Mouse (Mus musculus): Measurements from ENCODE around the gene Trap1. TPM values are rescaled to one million over a fixed set of nuclear protein-coding genes. Genes with fewer than 3 reads are reported as not detected.

The Trap1 gene
- polyA plus RNA-seq, 1 experiment from 2014 or later: 88.9 TPM

GRCm38 (mm10) chr16:4036807-4037206, 40.8 kb downstream of the Trap1 start, which contains the start of gene Dnase1:
TSS of gene Dnase1 (plus strand) at chr16:4036942.
- Histone ChIP-seq H3K4me2 (replicated peaks) (no peak within 1 kb of the TSS), H3K9me3 (replicated peaks) (no peaks in the 10 kb centered on the region), H3K4me1 (no peaks in the 10 kb centered on the region), H3K4me3 (replicated peaks) (no peak within 1 kb of the TSS), H3K27ac (replicated peaks) (no peak within 1 kb of the TSS), H3K27me3 (no peaks in the 10 kb centered on the region), H3K9ac (no peak within 1 kb of the TSS), H3K36me3 (peaks cover 49% of the 10 kb centered on the region)
- 86% methylated on average over 5 of the region's 5 CpGs for WGBS
- no peak for ATAC-seq (ENCODE audit: insufficient number of reproducible peaks, low FRiP score, low TSS enrichment, low read depth)

GRCm38 (mm10) chr16:4035575-4035974, 42.1 kb downstream of the Trap1 start:
- ATAC-seq (ENCODE audit: insufficient number of reproducible peaks, low FRiP score, low TSS enrichment, low read depth): no peak

GRCm38 (mm10) chr16:4034476-4034875, 43.2 kb downstream of the Trap1 start:
- 85% methylated on average over 3 of the region's 3 CpGs for WGBS
- no peak for ATAC-seq (ENCODE audit: insufficient number of reproducible peaks, low FRiP score, low TSS enrichment, low read depth)

More at GRCm38 (mm10) chr16:4035575-4035974, 42.1 kb downstream of the Trap1 start:
- Histone ChIP-seq H3K4me1 (no peaks in the 10 kb centered on the region), H3K4me2 (replicated peaks) (no peak overlapping the region), H3K27ac (replicated peaks) (no peak overlapping the region), H3K36me3 (peaks cover 37% of the 10 kb centered on the region), H3K4me3 (replicated peaks) (no peak overlapping the region), H3K9ac (no peak overlapping the region), H3K27me3 (no peaks in the 10 kb centered on the region), H3K9me3 (replicated peaks) (no peaks in the 10 kb centered on the region)
- WGBS: 84% methylated on average over 2 of the region's 2 CpGs

GRCm38 (mm10) chr16:4033971-4034370, 43.7 kb downstream of the Trap1 start:
- Histone ChIP-seq H3K4me1 (no peaks in the 10 kb centered on the region), H3K9me3 (replicated peaks) (no peaks in the 10 kb centered on the region), H3K9ac (no peak overlapping the region), H3K27ac (replicated peaks) (no peak overlapping the region), H3K36me3 (peaks cover 21% of the 10 kb centered on the region), H3K4me3 (replicated peaks) (no peak overlapping the region), H3K27me3 (no peaks in the 10 kb centered on the region), H3K4me2 (replicated peaks) (no peak overlapping the region)
- 71% methylated on average over 5 of the region's 5 CpGs for WGBS
- ATAC-seq (ENCODE audit: insufficient number of reproducible peaks, low FRiP score, low TSS enrichment, low read depth): no peak

More at GRCm38 (mm10) chr16:4034476-4034875, 43.2 kb downstream of the Trap1 start:
- Histone ChIP-seq H3K4me2 (replicated peaks) (no peak overlapping the region), H3K27me3 (no peaks in the 10 kb centered on the region), H3K4me3 (replicated peaks) (no peak overlapping the region), H3K9me3 (replicated peaks) (no peaks in the 10 kb centered on the region), H3K4me1 (no peaks in the 10 kb centered on the region), H3K27ac (replicated peaks) (no peak overlapping the region), H3K9ac (no peak overlapping the region), H3K36me3 (peaks cover 26% of the 10 kb centered on the region)

GRCm38 (mm10) chr16:4032341-4032748, 45.3 kb downstream of the Trap1 start:
- Histone ChIP-seq H3K27me3 (no peaks in the 10 kb centered on the region), H3K4me2 (replicated peaks) (no peak overlapping the region), H3K4me1 (no peaks in the 10 kb centered on the region), H3K36me3 (0 out of 2 replicates have a peak, but pooled peaks cover 5% of the 10 kb centered on the region), H3K9me3 (replicated peaks) (no peaks in the 10 kb centered on the region), H3K27ac (replicated peaks) (no peak overlapping the region), H3K4me3 (replicated peaks) (no peak overlapping the region), H3K9ac (no peak overlapping the region)
- no peak for ATAC-seq (ENCODE audit: insufficient number of reproducible peaks, low FRiP score, low TSS enrichment, low read depth)
- WGBS: 86% methylated on average over 6 of the region's 6 CpGs

- Histone ChIP-seq H3K27ac (replicated peaks) (no peak overlapping the region), H3K4me1 (no peaks in the 10 kb centered on the region), H3K4me3 (replicated peaks) (no peak overlapping the region), H3K36me3 (0 out of 2 replicates have a peak, but pooled peaks cover 2% of the 10 kb centered on the region), H3K9ac (no peak overlapping the region), H3K27me3 (no peaks in the 10 kb centered on the region), H3K4me2 (replicated peaks) (no peak overlapping the region), H3K9me3 (replicated peaks) (no peaks in the 10 kb centered on the region)
- 30% methylated on average over 3 of the region's 6 CpGs for WGBS
- no peak for ATAC-seq (ENCODE audit: insufficient number of reproducible peaks, low FRiP score, low TSS enrichment, low read depth)
These were observed 46.0 kb downstream of the Trap1 start for GRCm38 (mm10) chr16:4031441-4032274.

- WGBS: 93% methylated on average over 10 of the region's 10 CpGs
- no peaks in the 10 kb centered on the region for H3K36me3 ChIP-seq
- no peaks in the 10 kb centered on the region for H3K9me3 ChIP-seq (replicated peaks)
- H3K27me3 ChIP-seq: no peaks in the 10 kb centered on the region
- H3K27ac ChIP-seq (replicated peaks): no peak overlapping the region
- no peaks in the 10 kb centered on the region for H3K4me1 ChIP-seq
- no peak overlapping the region for H3K4me2 ChIP-seq (replicated peaks)
- H3K9ac ChIP-seq: no peak overlapping the region
- no peak overlapping the region for H3K4me3 ChIP-seq (replicated peaks)
- ATAC-seq (ENCODE audit: insufficient number of reproducible peaks, low FRiP score, low TSS enrichment, low read depth): no peak
These were observed 47.1 kb downstream of the Trap1 start for GRCm38 (mm10) chr16:4030501-4030900.

- Histone ChIP-seq H3K4me2 (replicated peaks) (no peak overlapping the region), H3K4me3 (replicated peaks) (no peak overlapping the region), H3K27ac (replicated peaks) (no peak overlapping the region), H3K4me1 (no peaks in the 10 kb centered on the region), H3K36me3 (no peaks in the 10 kb centered on the region), H3K27me3 (no peaks in the 10 kb centered on the region), H3K9ac (no peak overlapping the region), H3K9me3 (replicated peaks) (no peaks in the 10 kb centered on the region)
- no peak for ATAC-seq (ENCODE audit: insufficient number of reproducible peaks, low FRiP score, low TSS enrichment, low read depth)
- WGBS: 69% methylated on average over 5 of the region's 5 CpGs
These were observed 48.2 kb downstream of the Trap1 start for GRCm38 (mm10) chr16:4029371-4029841.

- Histone ChIP-seq H3K27me3 (no peaks in the 10 kb centered on the region), H3K4me3 (replicated peaks) (no peak overlapping the region), H3K9ac (no peak overlapping the region), H3K9me3 (replicated peaks) (no peaks in the 10 kb centered on the region), H3K36me3 (no peaks in the 10 kb centered on the region), H3K27ac (replicated peaks) (no peak overlapping the region), H3K4me1 (no peaks in the 10 kb centered on the region), H3K4me2 (replicated peaks) (no peak overlapping the region)
- 84% methylated on average over 3 of the region's 3 CpGs for WGBS
- ATAC-seq (ENCODE audit: insufficient number of reproducible peaks, low FRiP score, low TSS enrichment, low read depth): no peak
These were observed 50.4 kb downstream of the Trap1 start for GRCm38 (mm10) chr16:4027211-4027610.

- Histone ChIP-seq H3K4me1 (no peaks in the 10 kb centered on the region), H3K27ac (replicated peaks) (no peak overlapping the region), H3K9me3 (replicated peaks) (no peaks in the 10 kb centered on the region), H3K9ac (no peak overlapping the region), H3K36me3 (no peaks in the 10 kb centered on the region), H3K4me3 (replicated peaks) (no peak overlapping the region), H3K27me3 (no peaks in the 10 kb centered on the region), H3K4me2 (replicated peaks) (no peak overlapping the region)
- ATAC-seq (ENCODE audit: insufficient number of reproducible peaks, low FRiP score, low TSS enrichment, low read depth): no peak
- 62% methylated on average over 1 of the region's 1 CpGs for WGBS
These were observed 51.0 kb downstream of the Trap1 start for GRCm38 (mm10) chr16:4026672-4027071.

GRCm38 (mm10) chr16:4022719-4023118, 54.9 kb downstream of the Trap1 start:
- Histone ChIP-seq H3K27me3 (no peaks in the 10 kb centered on the region), H3K9ac (no peak overlapping the region), H3K9me3 (replicated peaks) (no peaks in the 10 kb centered on the region), H3K4me2 (replicated peaks) (no peak overlapping the region), H3K36me3 (no peaks in the 10 kb centered on the region), H3K4me1 (no peaks in the 10 kb centered on the region), H3K27ac (replicated peaks) (no peak overlapping the region), H3K4me3 (replicated peaks) (no peak overlapping the region)
- no peak for ATAC-seq (ENCODE audit: insufficient number of reproducible peaks, low FRiP score, low TSS enrichment, low read depth)
- WGBS: 65% methylated on average over 4 of the region's 4 CpGs
